Mouse (Mus musculus) limb, embryonic 14.5 days (tissue): Measurements from ENCODE around the gene Laptm5. TPM values are rescaled to one million over a fixed set of nuclear protein-coding genes. Genes with fewer than 3 reads are reported as not detected.

Experiments used
- ATAC-seq: fragments of 200-750 bp; cut with Nextera tagmentation; 2 replicates; pipeline ENCODE4 v1.8.0; 2017; ENCODE audit warnings: low read depth, moderate number of reproducible peaks, moderate TSS enrichment; ENCODE audit not compliant: low FRiP score
- DNase-seq: peaks from one replicate; pipeline ENCODE4 v3.0.0-alpha.2; 2015; ENCODE audit warnings: low spot score
- H3K27ac ChIP-seq: fragments of 300-500 bp; sonication (generic); replicated peaks from 2 replicates; pipeline ENCODE4 v1.5.1; 2014; ENCODE audit warnings: low read depth, mild to moderate bottlenecking, low read length, moderate library complexity, mixed read lengths
- H3K27me3 ChIP-seq: fragments of 300-500 bp; sonication (generic); 2 replicates; pipeline ENCODE4 v1.6.1; 2014; ENCODE audit warnings: low read length, mixed read lengths; ENCODE audit not compliant: control insufficient read depth, insufficient read depth
- H3K36me3 ChIP-seq: fragments of 300-500 bp; sonication (generic); 2 replicates; pipeline ENCODE4 v1.6.1; 2014; ENCODE audit warnings: mild to moderate bottlenecking, low read length, moderate library complexity, mixed read lengths; ENCODE audit not compliant: control insufficient read depth, insufficient read depth
- H3K4me1 ChIP-seq: fragments of 300-500 bp; sonication (generic); 2 replicates; pipeline ENCODE4 v1.6.1; 2014; ENCODE audit warnings: antibody characterized with exemption, low read length, mixed read lengths; ENCODE audit not compliant: control insufficient read depth, insufficient read depth
- H3K4me2 ChIP-seq: fragments of 300-500 bp; sonication (generic); replicated peaks from 2 replicates; pipeline ENCODE4 v1.6.1; 2014; ENCODE audit warnings: low read depth, mild to moderate bottlenecking, low read length, moderate library complexity; ENCODE audit not compliant: severe bottlenecking
- H3K4me3 ChIP-seq: fragments of 300-500 bp; sonication (generic); replicated peaks from 2 replicates; pipeline ENCODE4 v1.5.1; 2014; ENCODE audit warnings: low read length
- H3K9ac ChIP-seq: fragments of 300-500 bp; sonication (generic); 2 replicates; pipeline ENCODE4 v1.6.1; 2014; ENCODE audit warnings: mild to moderate bottlenecking, low read depth, low read length, moderate library complexity; ENCODE audit not compliant: severe bottlenecking
- H3K9me3 ChIP-seq: fragments of 300-500 bp; sonication (generic); 2 replicates; pipeline ENCODE4 v1.6.1; 2016; ENCODE audit warnings: low read length; ENCODE audit not compliant: control insufficient read depth
- POLR2A ChIP-seq: fragments of 200-500 bp; IDR thresholded peaks from 2 replicates; pipeline ENCODE4 v1.8.0; 2012; ENCODE audit warnings: inconsistent platforms, mild to moderate bottlenecking, moderate library complexity, borderline replicate concordance; ENCODE audit not compliant: insufficient read depth, insufficient read length; ENCODE audit errors: extremely low read depth
- WGBS: fragments of 180-500 bp; shearing (Covaris S2); extraction: QIAGEN DNeasy Blood & Tissue Kit; methylation state at CpG from one replicate; pipeline ENCODE4 v1.1.7; 2014; 5-methylcytosine and 5-hydroxymethylcytosine counted together
- polyA plus RNA-seq, 2 experiments: library from polyadenylated mRNA; depleted of rRNA in 1 of 2; stranded (reverse) in 1 of 2; unstranded in 1 of 2; fragments of >200 nt; fragmentation: Nextera tagmentation in 1 of 2; extraction: Ambion mirVana in 1 of 2; gene quantifications; 2 replicates each; pipeline versions ENCODE4 v1.2.1 to v1.2.3; 2012 to 2014

The Laptm5 gene
- polyA plus RNA-seq, 2 experiments, result 45.5 to 75.8 TPM

DNA sequence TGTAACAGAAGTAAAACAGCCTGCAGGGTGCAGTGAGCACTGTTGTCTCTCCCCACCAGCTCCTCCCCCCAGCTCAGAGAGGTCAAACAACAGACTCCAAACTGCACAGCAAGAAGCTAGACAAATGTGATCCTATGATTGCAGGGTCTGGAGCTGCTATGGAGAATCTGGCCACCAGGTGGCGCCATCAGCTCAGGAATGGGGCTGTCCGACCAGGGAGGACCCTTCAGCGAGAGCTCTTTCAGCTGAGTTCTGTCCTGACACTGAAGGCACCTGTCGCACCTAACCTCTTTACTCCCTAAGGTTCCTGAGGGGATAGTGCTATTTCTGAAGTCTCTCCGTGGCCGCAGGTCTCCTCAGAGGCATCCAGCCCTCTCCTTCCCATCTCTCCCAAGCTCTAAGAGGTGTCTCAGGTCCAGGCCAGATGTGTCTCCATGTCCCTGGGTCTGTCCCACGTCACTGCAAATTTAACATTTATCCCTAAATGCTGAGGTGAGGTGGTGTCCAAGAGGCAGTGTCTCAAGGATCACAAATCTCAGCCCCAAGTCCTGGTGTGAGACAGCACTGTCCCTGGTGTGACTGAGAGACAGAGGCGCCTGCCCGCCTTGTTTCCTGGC, 47.3 kb downstream of the Laptm5 start:
- no peaks in the 10 kb centered on the region for H3K9me3 ChIP-seq
- no peaks in the 10 kb centered on the region for H3K36me3 ChIP-seq
- DNase-seq (peak; percentile 77), ATAC-seq (peak; percentile 74)
- H3K27ac ChIP-seq, result no peak overlapping the region
- no peak overlapping the region for H3K9ac ChIP-seq
- TF ChIP-seq POLR2A, result no peak
- H3K27me3 ChIP-seq, result no peaks in the 10 kb centered on the region
- H3K4me1 ChIP-seq, result no peaks in the 10 kb centered on the region
- no peak overlapping the region for H3K4me3 ChIP-seq
- 26% methylated on average over 9 of the region's 9 CpGs for WGBS
- H3K4me2 ChIP-seq, result no peak overlapping the region

DNA sequence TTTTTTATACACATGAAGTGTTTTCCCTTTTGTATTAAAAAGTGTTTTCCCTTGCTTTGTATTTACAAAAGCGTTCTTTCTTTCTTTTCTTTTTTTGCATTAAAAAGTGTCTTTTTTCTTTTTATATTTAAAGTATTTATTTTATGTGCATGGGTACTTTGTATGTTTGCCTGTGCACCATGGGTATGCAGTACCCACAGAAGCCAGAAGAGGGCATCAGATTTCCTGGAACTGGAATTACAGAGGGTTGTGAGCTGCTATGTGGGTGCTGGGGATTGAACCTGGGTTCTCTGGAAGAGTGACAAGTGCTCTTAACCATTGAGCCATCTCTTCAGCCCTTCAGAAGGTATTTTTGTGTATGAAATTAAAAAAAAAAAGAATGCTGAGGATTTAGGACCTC, 58.4 kb downstream of the Laptm5 start:
- no peaks in the 10 kb centered on the region for H3K9me3 ChIP-seq
- no peaks in the 10 kb centered on the region for H3K4me1 ChIP-seq
- no peak overlapping the region for H3K27ac ChIP-seq
- H3K4me3 ChIP-seq, result no peak overlapping the region
- H3K27me3 ChIP-seq, result no peaks in the 10 kb centered on the region
- no peak overlapping the region for H3K9ac ChIP-seq
- WGBS, result 95% methylated on average over 1 of the region's 1 CpGs
- TF ChIP-seq POLR2A, result no peak
- no peak for DNase-seq
- ATAC-seq, result no peak
- H3K36me3 ChIP-seq, result no peaks in the 10 kb centered on the region
- no peak overlapping the region for H3K4me2 ChIP-seq

DNA sequence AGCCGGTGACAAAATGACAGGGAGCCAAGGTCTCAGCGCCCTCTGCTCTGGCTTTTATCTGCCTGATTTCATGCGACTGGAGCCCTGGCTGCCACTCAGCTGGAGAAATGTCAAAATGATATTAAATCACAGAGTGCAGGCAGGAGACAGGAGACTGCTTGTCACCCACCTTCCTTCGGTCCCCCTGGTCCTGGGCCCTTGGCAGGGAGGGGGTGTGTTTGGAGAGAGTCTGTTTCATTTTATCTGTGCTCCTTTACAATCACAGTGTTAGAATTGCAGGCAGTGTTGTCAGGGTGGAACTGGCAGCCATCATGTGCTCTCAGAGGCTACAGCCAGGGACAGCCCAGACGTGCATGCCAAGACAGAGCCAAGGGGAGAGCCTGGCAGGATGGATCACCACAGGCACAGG, 59.5 kb downstream of the Laptm5 start:
- Histone ChIP-seq H3K4me2 (no peak overlapping the region), H3K27me3 (no peaks in the 10 kb centered on the region), H3K9me3 (no peaks in the 10 kb centered on the region), H3K4me1 (no peaks in the 10 kb centered on the region), H3K9ac (no peak overlapping the region), H3K27ac (no peak overlapping the region), H3K36me3 (no peaks in the 10 kb centered on the region), H3K4me3 (no peak overlapping the region)
- TF ChIP-seq POLR2A, result no peak
- 75% methylated on average over 5 of the region's 5 CpGs for WGBS
- DNase-seq (no peak), ATAC-seq (no peak)

DNA sequence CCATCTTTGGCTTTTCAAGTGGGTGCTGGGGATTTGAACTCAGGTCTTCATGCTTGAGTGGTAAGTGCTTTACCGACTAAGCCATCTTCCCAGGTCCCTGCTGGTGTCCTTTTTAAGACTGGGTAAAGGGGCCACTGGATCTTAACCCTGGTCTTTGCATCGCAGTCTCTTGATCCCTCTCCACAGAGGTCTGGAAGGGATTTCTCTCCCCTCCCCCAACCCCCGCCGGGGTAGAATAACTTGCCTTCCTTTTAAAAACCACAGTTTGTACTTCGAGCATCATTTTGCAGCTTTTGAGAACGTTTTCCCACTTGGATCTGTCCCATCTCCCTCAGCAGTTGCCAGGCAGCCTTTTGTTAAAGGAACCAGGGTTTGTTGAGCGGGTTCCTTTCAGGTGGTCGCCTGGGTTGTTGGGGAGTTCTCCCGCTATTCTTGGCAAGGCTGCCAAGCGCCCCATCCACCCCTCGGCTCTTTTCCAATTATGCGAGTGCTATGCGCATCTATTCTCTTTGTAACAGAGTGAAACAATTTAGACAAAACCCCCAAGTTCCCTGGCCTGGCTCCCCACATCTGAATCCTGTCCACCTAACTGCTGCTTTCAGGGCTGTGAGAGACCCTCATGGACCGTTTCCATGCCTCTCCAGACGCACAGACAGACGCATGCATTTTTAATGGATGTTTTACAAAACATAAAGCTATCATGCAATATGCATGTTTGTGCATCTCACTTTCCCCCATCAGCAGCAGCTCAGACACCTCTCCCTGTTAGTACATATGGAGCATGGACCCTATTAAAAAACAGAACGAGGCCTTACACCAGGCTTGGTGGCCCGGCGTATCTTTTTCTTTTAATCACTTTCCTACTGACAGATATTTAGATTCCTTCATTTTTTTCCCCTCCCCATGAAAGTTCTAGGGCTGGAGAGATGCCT, 60.7 kb downstream of the Laptm5 start:
- H3K27ac ChIP-seq, result no peak overlapping the region
- ATAC-seq, result no peak
- H3K4me3 ChIP-seq, result no peak overlapping the region
- no peaks in the 10 kb centered on the region for H3K27me3 ChIP-seq
- WGBS, result 51% methylated on average over 19 of the region's 19 CpGs
- no peak for TF ChIP-seq POLR2A
- no peaks in the 10 kb centered on the region for H3K9me3 ChIP-seq
- no peaks in the 10 kb centered on the region for H3K4me1 ChIP-seq
- H3K36me3 ChIP-seq, result no peaks in the 10 kb centered on the region
- H3K4me2 ChIP-seq, result no peak overlapping the region
- H3K9ac ChIP-seq, result no peak overlapping the region
- DNase-seq, result peak; percentile 29

DNA sequence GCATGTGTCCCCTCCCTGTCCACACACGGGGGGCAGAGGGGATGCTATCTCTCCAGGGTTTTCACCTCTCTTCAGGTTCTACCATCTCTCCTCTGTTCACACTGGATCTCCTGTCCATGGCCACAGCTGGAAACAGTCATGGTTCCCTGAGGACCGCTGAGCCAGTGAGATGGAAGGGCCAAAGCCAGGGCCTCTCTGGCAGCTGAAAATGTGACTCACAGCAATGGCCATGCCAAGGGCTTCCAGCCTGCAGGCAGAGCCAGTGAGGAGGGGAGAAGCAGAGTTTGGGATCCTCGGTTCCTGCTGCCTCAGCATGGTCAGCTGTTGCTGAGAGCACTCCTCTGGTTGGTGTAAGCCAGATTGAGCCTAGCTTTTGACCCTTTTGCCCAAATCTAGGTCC, 66.1 kb downstream of the Laptm5 start:
- Histone ChIP-seq H3K4me3 (no peak overlapping the region), H3K36me3 (no peaks in the 10 kb centered on the region), H3K4me1 (no peaks in the 10 kb centered on the region), H3K27ac (no peak overlapping the region), H3K4me2 (no peak overlapping the region), H3K9ac (no peak overlapping the region), H3K27me3 (no peaks in the 10 kb centered on the region), H3K9me3 (no peaks in the 10 kb centered on the region)
- no peak for ATAC-seq
- no peak for TF ChIP-seq POLR2A
- WGBS, result 84% methylated on average over 3 of the region's 3 CpGs
- DNase-seq, result no peak
